Mouse (Mus musculus) liver, postnatal 0 days (tissue): Measurements from ENCODE around the gene Gtsf1. TPM values are rescaled to one million over a fixed set of nuclear protein-coding genes. Genes with fewer than 3 reads are reported as not detected.
"Not testable (repeated sequence)": the region's sequence is repeated elsewhere in the genome, so short reads cannot be mapped to it uniquely, and the experiment has no call there.

Experiments
- ATAC-seq: fragments of 200-750 bp; cut with Nextera tagmentation; 2 replicates; pipeline ENCODE4 v1.8.0; 2017; ENCODE audit warnings: mild to moderate bottlenecking, moderate library complexity
- DNase-seq: peaks from one replicate; pipeline ENCODE4 v3.0.0-alpha.2; 2016
- H3K27ac ChIP-seq: fragments of 300-500 bp; sonication (generic); 2 replicates; pipeline ENCODE4 v1.5.1; 2014; ENCODE audit warnings: antibody characterized with exemption, moderate library complexity, mild to moderate bottlenecking, low read depth
- H3K27me3 ChIP-seq: fragments of 300-500 bp; sonication (generic); 2 replicates; pipeline ENCODE4 v1.6.1; 2014; ENCODE audit warnings: low read length, control low read depth, mixed read lengths; ENCODE audit not compliant: insufficient read depth
- H3K36me3 ChIP-seq: fragments of 300-500 bp; sonication (generic); replicated peaks from 2 replicates; pipeline ENCODE4 v1.6.1; 2014; ENCODE audit warnings: mild to moderate bottlenecking, control low read depth, low read length, moderate library complexity, mixed read lengths; ENCODE audit not compliant: insufficient read depth
- H3K4me1 ChIP-seq: fragments of 300-500 bp; sonication (generic); 2 replicates; pipeline ENCODE4 v1.6.1; 2014; ENCODE audit warnings: antibody characterized with exemption, mild to moderate bottlenecking, control low read depth; ENCODE audit not compliant: insufficient read depth
- H3K4me2 ChIP-seq: fragments of 300-500 bp; sonication (generic); 2 replicates; pipeline ENCODE4 v1.6.1; 2014; ENCODE audit warnings: low read depth, mild to moderate bottlenecking, low read length, moderate library complexity, mixed read lengths
- H3K4me3 ChIP-seq: fragments of 300-500 bp; sonication (generic); 2 replicates; pipeline ENCODE4 v1.5.1; 2014; ENCODE audit warnings: low read depth, low read length
- H3K9ac ChIP-seq: fragments of 300-500 bp; sonication (generic); replicated peaks from 2 replicates; pipeline ENCODE4 v1.6.1; 2014; ENCODE audit warnings: mild to moderate bottlenecking, moderate library complexity
- H3K9me3 ChIP-seq: fragments of 300-500 bp; sonication (generic); 2 replicates; pipeline ENCODE4 v1.6.1; 2016; ENCODE audit warnings: mild to moderate bottlenecking, control low read depth, low read length, mixed read lengths
- CTCF ChIP-seq: sonication (generic); IDR thresholded peaks from 2 replicates; pipeline ENCODE4 v1.5.1; 2016; ENCODE audit warnings: antibody characterized with exemption, low read depth
- EP300 ChIP-seq: IDR thresholded peaks from 2 replicates; pipeline ENCODE4 v1.6.1; 2016; ENCODE audit warnings: antibody characterized with exemption, low read depth, mild to moderate bottlenecking
- WGBS: fragments of 180-500 bp; shearing (Covaris S2); extraction: QIAGEN DNeasy Blood & Tissue Kit; methylation state at CpG from one replicate; pipeline ENCODE4 v1.1.7; 2014; ENCODE audit not compliant: insufficient replicate concordance; 5-methylcytosine and 5-hydroxymethylcytosine counted together
- polyA plus RNA-seq: library from polyadenylated mRNA; unstranded; fragments of >200 nt; fragmentation: Nextera tagmentation; extraction: Ambion mirVana; gene quantifications from 2 replicates; pipeline ENCODE4 v1.2.1, GENCODE M21; 2015

The Gtsf1 gene
- polyA plus RNA-seq, 1 experiment from 2014 or later = not detected

- H3K27ac ChIP-seq = no peak overlapping the region
- no peak for TF ChIP-seq CTCF
- TF ChIP-seq EP300 = no peak
- WGBS = 60% methylated on average over 7 of the region's 7 CpGs
- no peaks in the 10 kb centered on the region for H3K9me3 ChIP-seq
- H3K27me3 ChIP-seq = no peaks in the 10 kb centered on the region
- H3K9ac ChIP-seq = no peak overlapping the region
- no peaks in the 10 kb centered on the region for H3K4me1 ChIP-seq
- no peak overlapping the region for H3K4me3 ChIP-seq
- ATAC-seq = no peak
- no peak overlapping the region for H3K4me2 ChIP-seq
- H3K36me3 ChIP-seq = peaks cover 8% of the 10 kb centered on the region; the same call in 1 of the 2 replicates
- no peak for DNase-seq
Measured at GRCm38 (mm10) chr15:103462539-103463261, 32.4 kb upstream of the Gtsf1 start.

- Histone ChIP-seq H3K27ac (0 out of 2 replicates have a peak overlapping the region, but pooled peaks have one; percentile 3), H3K4me2 (peak overlapping the region; percentile 58), H3K4me3 (peak overlapping the region; percentile 44), H3K27me3 (no peaks in the 10 kb centered on the region), H3K4me1 (no peaks in the 10 kb centered on the region), H3K9me3 (no peaks in the 10 kb centered on the region), H3K36me3 (no peaks in the 10 kb centered on the region; the same call in 1 of the 2 replicates), H3K9ac (peak overlapping the region; percentile 13; the same call in 1 of the 2 replicates)
- 38% methylated on average over 6 of the region's 6 CpGs for WGBS
- DNase-seq (no peak), ATAC-seq (no peak)
- TF ChIP-seq CTCF = no peak
Measured at GRCm38 (mm10) chr15:103454449-103454848, 24.2 kb upstream of the Gtsf1 start.

GRCm38 (mm10) chr15:103453551-103454218, 23.4 kb upstream of the Gtsf1 start, which contains the start of gene Nckap1l:
Gene Nckap1l (plus strand): TSS chr15:103453794.
- DNase-seq = peak; percentile 72
- 27% methylated on average over 13 of the region's 13 CpGs for WGBS
- Histone ChIP-seq H3K9me3 (no peaks in the 10 kb centered on the region), H3K4me1 (no peaks in the 10 kb centered on the region), H3K4me3 (peak within 1 kb of the TSS; percentile 44), H3K4me2 (peak within 1 kb of the TSS; percentile 58), H3K27me3 (no peaks in the 10 kb centered on the region), H3K27ac (0 out of 2 replicates have a peak within 1 kb of the TSS, but pooled peaks have one; percentile 30), H3K9ac (peak within 1 kb of the TSS; percentile 13; the same call in 1 of the 2 replicates), H3K36me3 (no peaks in the 10 kb centered on the region; the same call in 1 of the 2 replicates)
- TF ChIP-seq CTCF (no peak), EP300 (no peak)
- ATAC-seq = peak; percentile 95

- H3K9ac ChIP-seq = no peak within 1 kb of the TSS
- no peaks in the 10 kb centered on the region for H3K9me3 ChIP-seq
- WGBS = 56% methylated on average over 3 of the region's 3 CpGs
- H3K27ac ChIP-seq = no peak within 1 kb of the TSS
- H3K4me2 ChIP-seq = no peak within 1 kb of the TSS
- H3K36me3 ChIP-seq = no peaks in the 10 kb centered on the region
- ATAC-seq (no peak), DNase-seq (no peak)
- no peak within 1 kb of the TSS for H3K4me3 ChIP-seq
- H3K27me3 ChIP-seq = no peaks in the 10 kb centered on the region; the same call in 1 of the 2 replicates
- no peak for TF ChIP-seq EP300
- H3K4me1 ChIP-seq = no peaks in the 10 kb centered on the region
Measured at GRCm38 (mm10) chr15:103448369-103448768, 18.1 kb upstream of the Gtsf1 start, which contains the start of gene Gtsf2. Gene Gtsf2 (minus strand): TSS chr15:103448469.

GRCm38 (mm10) chr15:103445966-103446365, 15.7 kb upstream of the Gtsf1 start:
- H3K4me2 ChIP-seq, H3K9ac ChIP-seq, H3K4me1 ChIP-seq, H3K9me3 ChIP-seq, H3K36me3 ChIP-seq, H3K4me3 ChIP-seq, H3K27me3 ChIP-seq, ATAC-seq, H3K27ac ChIP-seq, DNase-seq: not testable (repeated sequence)
- WGBS = 68% methylated on average over 4 of the region's 4 CpGs

GRCm38 (mm10) chr15:103427017-103427416, 3.3 kb downstream of the Gtsf1 start:
- DNase-seq = no peak
- H3K27me3 ChIP-seq = no peaks in the 10 kb centered on the region
- H3K4me2 ChIP-seq = no peak overlapping the region
- 45% methylated on average over 2 of the region's 2 CpGs for WGBS
- no peak for ATAC-seq
- no peak overlapping the region for H3K27ac ChIP-seq
- H3K4me1 ChIP-seq = no peaks in the 10 kb centered on the region
- TF ChIP-seq CTCF (no peak), EP300 (no peak)
- no peak overlapping the region for H3K4me3 ChIP-seq
- H3K36me3 ChIP-seq = no peaks in the 10 kb centered on the region
- H3K9me3 ChIP-seq = no peaks in the 10 kb centered on the region
- no peak overlapping the region for H3K9ac ChIP-seq

GRCm38 (mm10) chr15:103405586-103405985, 24.7 kb downstream of the Gtsf1 start:
- H3K27me3 ChIP-seq, H3K9me3 ChIP-seq, H3K36me3 ChIP-seq, H3K4me3 ChIP-seq, ATAC-seq, H3K4me1 ChIP-seq, DNase-seq, H3K9ac ChIP-seq, H3K4me2 ChIP-seq, H3K27ac ChIP-seq: not testable (repeated sequence)
- WGBS = 72% methylated on average over 2 of the region's 3 CpGs
